Mouse (Mus musculus) bone marrow macrophage, adult 2 months (primary cell): ENCODE results near the gene Slamf6.

ENCODE experiments used
- CTCF ChIP-seq: IDR thresholded peaks from 2 replicates; pipeline ENCODE4 v1.5.1; 2012; ENCODE audit warnings: low read depth, mild to moderate bottlenecking, low read length, moderate library complexity
- POLR2A ChIP-seq: IDR thresholded peaks from 2 replicates; pipeline ENCODE4 v1.6.1; 2012; ENCODE audit warnings: mild to moderate bottlenecking, low read depth, low read length, borderline replicate concordance

GRCm38 (mm10) chr1:171982170-171982569 is 64.9 kb downstream of the Slamf6 start:
- TF ChIP-seq CTCF (no peak), POLR2A (no peak)
